Mouse (Mus musculus): ENCODE measurements around the gene Gm14139. TPM values are rescaled to one million over a fixed set of nuclear protein-coding genes. Genes with fewer than 3 reads are reported as not detected.

Gene Gm14139
- 1.6 TPM for polyA plus RNA-seq (2014; fragmentation: Illumina TruSeq; extraction: RNeasy Lipid Tissue Mini Kit (QIAGEN cat#74804); ENCODE audit: low read depth, low replicate concordance)

GRCm38 (mm10) chr2:150181570-150181999 lies at the start of gene Gm14139:
Gene Gm14139 (plus strand): TSS chr2:150181755.

GRCm38 (mm10) chr2:150136435-150136897 lies 45.1 kb upstream of the Gm14139 start, which contains the start of gene Zfp120:
Gene Zfp120 (minus strand): TSS chr2:150136708.

DNA sequence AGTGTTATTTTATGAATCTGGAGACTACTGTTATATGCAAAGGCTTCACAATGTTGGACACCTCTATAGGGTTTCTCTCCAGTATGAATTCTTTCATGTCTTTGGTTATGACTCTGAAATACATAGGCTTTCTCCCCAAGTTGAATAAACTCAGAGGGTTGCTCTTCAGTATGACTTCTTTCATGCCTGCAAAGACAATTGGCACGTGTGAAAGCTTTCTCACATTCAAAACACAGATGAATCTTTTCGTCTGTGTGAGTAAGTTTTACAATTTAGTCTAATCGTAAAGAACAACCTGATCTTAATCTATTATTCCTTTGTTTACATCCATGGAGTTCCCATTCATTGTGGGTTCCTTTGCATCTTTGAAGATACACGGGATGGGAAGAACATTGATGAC lies 2.0 kb upstream of the Gm14139 start, which contains the start of gene Gm10770:
Gene Gm10770, minus strand, starts transcription at position 101 of the 400 bp plus-strand sequence.

DNA sequence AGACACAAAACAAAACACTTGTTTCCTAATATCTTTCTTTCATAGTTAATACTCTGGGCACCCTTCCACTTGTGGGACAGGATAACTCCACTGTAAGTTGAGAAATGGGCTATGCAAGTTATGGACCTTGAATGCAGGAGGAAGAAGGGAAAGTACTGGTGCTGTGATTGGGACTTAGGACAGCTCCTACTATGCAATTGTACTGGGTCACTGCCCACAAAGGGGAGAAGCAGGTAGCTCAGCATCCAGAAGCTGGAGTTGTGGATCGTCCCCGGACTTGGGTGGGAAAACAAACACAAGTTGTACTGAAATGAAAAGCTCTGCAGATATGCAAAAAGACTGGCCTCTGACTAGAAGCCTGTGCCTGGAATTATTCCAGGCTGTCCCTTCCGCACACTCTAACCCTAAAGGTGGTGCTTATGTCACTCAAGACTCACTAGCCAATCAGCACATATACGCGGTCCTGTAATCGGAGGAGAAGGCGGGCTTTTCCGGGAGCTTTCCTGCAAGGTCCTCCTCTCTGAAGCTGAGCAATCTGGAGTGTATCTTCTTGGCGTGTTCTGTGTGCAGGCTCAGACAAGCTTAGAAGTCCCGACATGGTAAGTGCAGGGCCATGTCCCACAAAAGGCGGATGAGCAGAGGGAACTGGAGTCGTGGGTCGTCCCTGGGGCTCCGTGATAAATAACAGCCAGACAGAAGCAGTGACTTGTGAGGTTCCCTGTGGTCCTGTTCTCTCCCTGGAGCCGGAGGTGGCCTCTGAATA lies 36.2 kb downstream of the Gm14139 start, which contains the start of gene Zfp937:
Gene Zfp937, plus strand, starts transcription at position 474 of the 763 bp plus-strand sequence.

Other genes starting within 250 kb of the Gm14139 start
- 42.2 TPM for gene Zfp120, start 45.0 kb upstream of the Gm14139 start, polyA plus RNA-seq (2014; fragmentation: Illumina TruSeq; extraction: RNeasy Lipid Tissue Mini Kit (QIAGEN cat#74804); ENCODE audit: low read depth, low replicate concordance)
- not detected for gene Gm10770, start 2.1 kb upstream of the Gm14139 start, polyA plus RNA-seq (2014; fragmentation: Illumina TruSeq; extraction: RNeasy Lipid Tissue Mini Kit (QIAGEN cat#74804); ENCODE audit: low read depth, low replicate concordance)
- gene Zfp937, start 36.3 kb downstream of the Gm14139 start, polyA plus RNA-seq (2014; fragmentation: Illumina TruSeq; extraction: RNeasy Lipid Tissue Mini Kit (QIAGEN cat#74804); ENCODE audit: low read depth, low replicate concordance): 26.8 TPM
- 43.8 TPM for gene Gm21994, start 73.8 kb downstream of the Gm14139 start, polyA plus RNA-seq (2014; fragmentation: Illumina TruSeq; extraction: RNeasy Lipid Tissue Mini Kit (QIAGEN cat#74804); ENCODE audit: low read depth, low replicate concordance)
- gene Gm14124, start 75.8 kb downstream of the Gm14139 start, polyA plus RNA-seq (2014; fragmentation: Illumina TruSeq; extraction: RNeasy Lipid Tissue Mini Kit (QIAGEN cat#74804); ENCODE audit: low read depth, low replicate concordance): 0.93 TPM
- 7.2 TPM for gene Gm10130, start 141.9 kb downstream of the Gm14139 start, polyA plus RNA-seq (2014; fragmentation: Illumina TruSeq; extraction: RNeasy Lipid Tissue Mini Kit (QIAGEN cat#74804); ENCODE audit: low read depth, low replicate concordance)
- 12.9 TPM for gene 3300002I08Rik, start 181.0 kb downstream of the Gm14139 start, polyA plus RNA-seq (2014; fragmentation: Illumina TruSeq; extraction: RNeasy Lipid Tissue Mini Kit (QIAGEN cat#74804); ENCODE audit: low read depth, low replicate concordance)